ENCODE assay signal across 8 mouse cellular contexts in the genomic region with DNA sequence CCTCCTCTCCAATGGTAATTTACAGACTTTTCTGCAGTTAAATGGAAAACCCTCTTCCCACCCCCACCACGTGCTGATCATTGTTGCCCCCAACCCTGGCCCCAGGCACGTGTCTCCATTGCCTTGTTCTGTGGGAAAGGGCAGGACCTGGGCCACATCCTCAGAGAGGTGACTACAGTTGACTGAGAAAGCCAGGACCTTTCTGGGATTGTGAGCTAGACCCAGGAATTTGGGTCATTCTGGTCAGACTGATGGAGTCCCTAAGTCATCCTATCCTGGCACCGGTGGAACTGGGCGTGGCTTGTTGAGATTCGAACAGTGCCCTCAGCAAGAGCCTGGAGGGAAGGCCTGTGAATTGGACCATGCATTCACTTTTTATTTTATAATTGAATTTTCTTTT. TPM values are rescaled to one million over a fixed set of nuclear protein-coding genes. Genes with fewer than 3 reads are reported as not detected.
DNase-seq lines count a peak whose midpoint lies in the region; ATAC-seq and TF ChIP-seq lines count a peak whose summit lies in the region.

No protein-coding gene starts in this region.

- no peak for ATAC-seq in forebrain, postnatal 0 days
- no peak for ATAC-seq in lung, postnatal 0 days
- ATAC-seq in megakaryocyte-erythroid progenitor cell, adult 5-6 weeks (replicated peaks; ENCODE audit: low FRiP score, low TSS enrichment, poor library complexity, severe bottlenecking): no peak

- no peak for TF ChIP-seq CTCF in lung, adult 2 months (IDR thresholded peaks at IDR 0.05; ENCODE audit: insufficient read depth, low read length)
- no peak for TF ChIP-seq CTCF in forebrain, postnatal 0 days (IDR thresholded peaks at IDR 0.05; ENCODE audit: low read depth)
- no peak for TF ChIP-seq CTCF in kidney, adult 2 months (conservative IDR thresholded peaks at IDR 0.05; ENCODE audit: insufficient read depth, insufficient read length, low read depth, low read length)
- no peak for TF ChIP-seq CTCF in lung, postnatal 0 days (IDR thresholded peaks at IDR 0.05)

- peak; percentile 32 for DNase-seq in lung, adult 2 months
- no peak for DNase-seq in lung, postnatal 25 days (ENCODE audit: low spot score)
- DNase-seq in forebrain, postnatal 0 days: no peak
- peak; percentile 77 for DNase-seq in kidney, adult 2 months
- DNase-seq in lung, postnatal 0 days (ENCODE audit: low spot score): peak; percentile 24
- no peak for DNase-seq in right cerebral cortex, postnatal 25 days
- DNase-seq in layer of hippocampus, postnatal 14 days (ENCODE audit: low spot score in 2 of 2): no peak

- H3K36me3 ChIP-seq in forebrain, postnatal 0 days (ENCODE audit: insufficient read depth): no peaks in the 10 kb centered on the region
- no peaks in the 10 kb centered on the region for H3K36me3 ChIP-seq in kidney, adult 2 months (ENCODE audit: control insufficient read depth, insufficient read depth, low read length)
- H3K36me3 ChIP-seq in lung, postnatal 0 days (ENCODE audit: insufficient read depth, low read length): no peaks in the 10 kb centered on the region

- H3K4me3 ChIP-seq in lung, adult 2 months (replicated peaks; ENCODE audit: extremely low read depth, low read depth, low read length): no peak overlapping the region
- H3K4me3 ChIP-seq in forebrain, postnatal 0 days (ENCODE audit: low read depth, low read length): no peak overlapping the region
- H3K4me3 ChIP-seq in kidney, adult 2 months (ENCODE audit: insufficient read depth, low read depth, low read length): no peak overlapping the region
- peak overlapping the region; percentile 63; the same call in 1 of the 2 replicates for H3K4me3 ChIP-seq in lung, postnatal 0 days (ENCODE audit: low read depth, low read length)

- 30% methylated on average over 5 of the region's 5 CpGs for WGBS in lung, adult 2 months
- WGBS in forebrain, postnatal 0 days: 29% methylated on average over 5 of the region's 5 CpGs
- 25% methylated on average over 5 of the region's 5 CpGs for WGBS in kidney, adult 2 months
- 28% methylated on average over 5 of the region's 5 CpGs for WGBS in lung, postnatal 0 days

- H3K4me2 ChIP-seq in forebrain, postnatal 0 days (ENCODE audit: low read depth): peak overlapping the region; percentile 95
- peak overlapping the region; percentile 92 for H3K4me2 ChIP-seq in lung, postnatal 0 days (replicated peaks; ENCODE audit: low read depth, low read length)

- H3K27ac ChIP-seq in forebrain, postnatal 0 days (ENCODE audit: low read depth, low read length): no peak overlapping the region
- H3K27ac ChIP-seq in kidney, adult 2 months (ENCODE audit: insufficient read depth, low read depth, low read length): no peak overlapping the region
- H3K27ac ChIP-seq in lung, postnatal 0 days (ENCODE audit: low read length): no peak overlapping the region

- H3K27me3 ChIP-seq in forebrain, postnatal 0 days (ENCODE audit: insufficient read depth, low read length): no peaks in the 10 kb centered on the region
- no peaks in the 10 kb centered on the region for H3K27me3 ChIP-seq in kidney, adult 2 months (replicated peaks; ENCODE audit: control insufficient read depth, insufficient read depth, low read length)
- no peaks in the 10 kb centered on the region for H3K27me3 ChIP-seq in lung, postnatal 0 days (replicated peaks; ENCODE audit: insufficient read depth, low read length)

- H3K9ac ChIP-seq in forebrain, postnatal 0 days: no peak overlapping the region
- no peak overlapping the region for H3K9ac ChIP-seq in lung, postnatal 0 days (replicated peaks; ENCODE audit: low read depth)

- no peak for TF ChIP-seq EP300 in lung, postnatal 0 days (IDR thresholded peaks at IDR 0.05)

- H3K9me3 ChIP-seq in forebrain, postnatal 0 days (ENCODE audit: low read length): no peaks in the 10 kb centered on the region
- H3K9me3 ChIP-seq in lung, postnatal 0 days (ENCODE audit: low read length): no peaks in the 10 kb centered on the region

- H3K4me1 ChIP-seq in lung, adult 2 months (ENCODE audit: control insufficient read depth, insufficient read depth, low read length): peaks cover 14% of the 10 kb centered on the region
- peaks cover 22% of the 10 kb centered on the region for H3K4me1 ChIP-seq in forebrain, postnatal 0 days (ENCODE audit: insufficient read depth)
- H3K4me1 ChIP-seq in kidney, adult 2 months (ENCODE audit: control insufficient read depth, insufficient read depth, low read length): peaks cover 2% of the 10 kb centered on the region; the same call in 1 of the 2 replicates
- peaks cover 17% of the 10 kb centered on the region; the same call in 1 of the 2 replicates for H3K4me1 ChIP-seq in lung, postnatal 0 days (ENCODE audit: insufficient read depth, low read depth, low read length)

- no peak for TF ChIP-seq POLR2A in lung, adult 2 months (IDR thresholded peaks at IDR 0.05; ENCODE audit: borderline replicate concordance, extremely low read depth, low read depth, low read length)
- no peak for TF ChIP-seq POLR2A in kidney, adult 2 months (IDR thresholded peaks at IDR 0.05; ENCODE audit: low read depth, low read length)

RNA-seq across cellular contexts. Expression of a gene that starts 4.4 kb away (rescaled TPM):
- polyA plus RNA-seq in lung, adult 2 months (2012; rRNA removed): 130 and 131 TPM in 2 replicates
- total RNA-seq in forebrain, postnatal 0 days (2014; rRNA removed): 239 and 261 TPM in 2 replicates
- polyA plus RNA-seq in forebrain, postnatal 0 days (2015; fragmentation: Nextera tagmentation; extraction: Ambion mirVana): 515 and 851 TPM in 2 replicates
- polyA plus RNA-seq in kidney, adult 2 months (2012; rRNA removed): 476 and 599 TPM in 2 replicates
- 444 and 475 TPM in 2 replicates for polyA plus RNA-seq in lung, postnatal 0 days (2015; fragmentation: Nextera tagmentation; extraction: Ambion mirVana)
- total RNA-seq in megakaryocyte-erythroid progenitor cell, adult 5-6 weeks (2014; fragmentation: Nextera tagmentation): 7.7 and 25.1 TPM in 2 replicates
- 7.5 and 25.9 TPM in 2 replicates for total RNA-seq in megakaryocyte-erythroid progenitor cell, adult 5-6 weeks (2017)
- 100 to 1,000 TPM; 101 to 108 TPM for total RNA-seq in layer of hippocampus, postnatal 14 days (2021)

Comparison
In these comparisons a context has a peak if more than half of its experiments do, and no peak if none do; other contexts are left out.
1. DNase-seq: peak in lung, adult 2 months (single experiment), kidney, adult 2 months (single experiment) and lung, postnatal 0 days (single experiment); none in lung, postnatal 25 days (single experiment), forebrain, postnatal 0 days (single experiment), right cerebral cortex, postnatal 25 days (single experiment) and layer of hippocampus, postnatal 14 days (0 of 2).